Mouse (Mus musculus): ENCODE data around the gene Cygb.
"Not testable (repeated sequence)": the region's sequence is repeated elsewhere in the genome, so short reads cannot be mapped to it uniquely, and the experiment has no call there.

The Cygb gene

DNA sequence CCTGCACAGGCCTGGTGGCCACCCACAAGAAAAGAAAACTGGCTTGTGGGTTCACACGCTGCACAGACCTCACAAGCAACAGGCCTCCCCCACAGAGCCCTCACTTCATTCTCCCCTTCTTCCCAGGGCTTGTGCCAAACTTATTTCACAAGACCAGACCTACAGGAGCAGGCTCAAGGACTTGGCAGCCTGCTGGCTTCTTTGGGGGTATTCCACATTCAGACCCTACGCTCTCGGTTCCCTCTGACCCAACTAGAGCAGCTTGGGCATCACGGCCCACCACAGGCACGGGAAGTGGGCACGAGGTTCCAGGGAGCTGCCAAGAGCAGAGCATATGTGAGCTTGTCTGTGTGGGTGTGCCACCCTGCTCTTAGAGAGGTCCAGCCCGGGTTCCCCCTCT is 36.5 kb downstream of the Cygb start:
- no peak for DNase-seq (ENCODE audit: low read depth, low spot score)

DNA sequence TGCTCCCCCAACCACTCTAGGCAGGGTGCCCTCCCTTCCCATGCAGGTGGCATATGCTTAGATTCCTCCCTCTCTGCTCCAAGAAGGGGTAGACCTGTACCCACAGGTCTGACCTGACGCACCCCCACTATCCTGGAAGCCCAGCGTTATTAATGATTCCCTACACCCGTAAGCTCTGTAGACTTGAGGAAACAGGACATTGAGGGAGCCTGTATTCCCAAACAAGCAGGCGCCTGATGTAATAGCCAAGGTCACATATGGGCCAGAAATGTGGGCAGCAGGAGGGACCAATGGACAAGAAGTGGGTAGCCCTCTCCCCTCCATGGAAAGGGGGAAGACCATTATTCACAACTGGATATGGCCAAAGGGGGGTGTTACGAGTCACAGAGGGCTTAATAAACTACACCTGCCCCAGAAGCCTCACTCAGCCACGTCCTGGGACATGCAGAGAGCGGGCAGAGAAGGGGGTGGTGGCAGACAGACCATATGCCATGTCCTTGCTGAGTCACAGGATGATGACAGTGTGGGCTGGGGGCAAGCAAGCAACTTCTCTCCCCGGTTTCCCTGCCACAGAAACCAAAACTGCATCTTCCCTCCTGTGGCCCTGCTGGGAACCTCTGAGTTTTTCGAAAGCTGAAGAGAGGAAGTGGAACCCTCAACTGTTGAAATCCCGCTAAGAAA is 37.5 kb downstream of the Cygb start:
- no peak for DNase-seq (ENCODE audit: low read depth, low spot score)

DNA sequence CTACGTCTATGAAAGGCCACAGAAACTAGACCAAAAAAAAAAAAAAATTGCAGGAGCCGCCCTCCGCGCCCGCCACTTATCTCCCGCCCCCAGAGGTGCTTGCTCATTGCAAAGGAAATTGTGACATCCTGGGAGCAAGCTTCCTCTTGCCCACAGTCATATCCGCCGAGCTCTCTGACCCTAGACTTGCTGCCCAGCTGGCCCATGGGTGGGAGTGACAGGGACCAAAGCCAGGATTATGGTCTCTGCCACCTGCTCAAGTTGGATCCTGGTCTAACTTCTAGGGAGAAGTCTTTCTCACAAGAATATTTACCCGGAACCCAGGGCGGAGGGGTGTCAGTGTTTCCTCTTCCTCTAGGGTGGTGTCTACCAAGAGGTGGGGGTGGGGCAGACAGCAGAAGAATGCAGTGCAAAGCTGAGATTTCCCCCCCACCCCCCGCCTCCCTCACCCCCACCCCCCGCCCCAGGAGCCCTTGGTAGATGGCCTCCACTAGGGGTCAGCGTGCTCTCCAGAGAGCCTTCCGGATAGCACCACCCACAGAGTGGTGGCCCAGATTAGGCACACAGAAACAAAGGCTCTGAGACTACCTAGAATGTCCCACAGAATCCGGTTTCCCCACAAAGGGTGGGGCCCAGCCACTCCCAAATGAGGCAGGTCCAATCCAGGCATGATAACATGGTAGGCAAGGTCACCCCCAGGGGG is 38.2 kb downstream of the Cygb start:
- DNase-seq (ENCODE audit: low read depth, low spot score), result peak; percentile 37

DNA sequence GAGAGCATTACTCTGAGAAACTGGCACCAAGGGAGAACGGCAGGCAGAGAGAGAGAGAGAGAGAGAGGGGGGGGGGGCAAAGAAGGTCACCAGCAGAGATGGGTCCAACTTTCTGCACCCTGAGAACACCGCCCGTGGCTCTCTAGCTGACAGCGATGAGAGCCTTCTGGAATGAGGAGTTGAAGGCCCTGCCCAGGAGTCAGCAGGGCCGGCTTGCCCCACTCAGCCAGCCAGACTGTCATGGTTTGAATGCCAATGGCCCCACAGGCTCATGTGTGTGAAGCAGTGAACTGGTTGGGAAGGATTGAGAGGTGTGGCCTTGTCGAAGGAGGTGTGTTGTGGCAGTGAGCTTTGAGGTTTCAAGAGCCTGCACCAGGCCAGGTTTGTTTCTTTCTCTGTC is 40.9 kb downstream of the Cygb start:
- DNase-seq (ENCODE audit: low read depth, low spot score), result no peak

DNA sequence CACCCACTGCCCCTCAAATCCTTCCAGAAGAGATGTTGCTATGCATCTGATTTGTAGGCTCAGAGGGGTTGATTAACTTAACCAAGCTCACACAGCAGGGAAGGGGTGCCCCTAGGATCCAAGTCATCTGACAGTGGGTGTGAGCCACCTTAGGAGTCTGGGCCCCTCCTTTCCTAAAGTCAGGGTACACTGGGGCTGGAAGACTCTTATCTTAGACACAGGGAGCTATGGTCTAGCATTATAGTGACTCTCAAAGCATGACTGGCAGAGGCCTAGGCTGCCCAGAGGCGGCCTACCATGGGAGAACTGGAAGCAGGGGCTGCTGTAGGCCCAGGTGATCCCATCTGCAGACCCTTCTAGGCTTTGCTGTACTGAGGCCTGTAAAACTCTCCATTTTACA is 41.6 kb downstream of the Cygb start:
- DNase-seq (ENCODE audit: low read depth, low spot score), result no peak

DNA sequence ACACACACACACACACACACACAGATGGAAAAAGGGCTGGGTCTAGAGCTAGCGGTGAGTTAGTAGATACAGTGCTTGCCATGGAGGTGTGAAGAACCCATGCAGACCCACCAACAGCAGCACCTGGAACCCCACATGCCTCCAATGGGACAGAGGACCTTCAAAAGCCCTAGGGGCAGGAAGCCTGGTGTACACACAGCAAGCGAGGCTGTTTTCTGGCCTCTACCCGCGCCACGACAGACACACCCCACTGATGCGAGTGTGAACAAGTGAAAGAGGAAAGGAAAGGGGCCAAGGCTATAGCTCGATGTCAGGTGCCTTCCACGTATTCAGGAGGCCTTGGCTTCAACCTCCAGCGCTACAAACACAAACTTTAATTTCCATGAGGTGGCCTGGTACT is 42.2 kb downstream of the Cygb start:
- DNase-seq (ENCODE audit: low read depth, low spot score), result no peak

DNA sequence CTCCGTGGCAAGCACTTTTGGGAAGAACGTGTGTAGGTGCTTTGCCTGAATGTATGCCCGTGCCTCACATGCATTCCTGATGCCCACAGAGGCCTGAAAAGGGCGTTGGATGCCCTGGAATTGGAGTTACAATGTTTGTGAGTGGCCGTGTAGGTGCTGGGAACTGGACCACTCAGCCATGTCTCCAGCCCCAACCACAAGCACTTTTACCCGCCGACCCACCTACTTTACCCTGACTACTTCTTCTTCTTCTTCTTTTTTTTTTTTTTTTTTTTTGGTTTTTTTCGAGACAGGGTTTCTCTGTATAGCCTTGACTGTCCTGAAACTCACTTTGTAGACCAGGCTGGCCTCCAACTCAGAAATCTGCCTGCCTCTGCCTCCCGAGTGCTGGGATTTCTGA is 42.9 kb downstream of the Cygb start:
- DNase-seq (ENCODE audit: low read depth, low spot score), result not testable (repeated sequence)

DNA sequence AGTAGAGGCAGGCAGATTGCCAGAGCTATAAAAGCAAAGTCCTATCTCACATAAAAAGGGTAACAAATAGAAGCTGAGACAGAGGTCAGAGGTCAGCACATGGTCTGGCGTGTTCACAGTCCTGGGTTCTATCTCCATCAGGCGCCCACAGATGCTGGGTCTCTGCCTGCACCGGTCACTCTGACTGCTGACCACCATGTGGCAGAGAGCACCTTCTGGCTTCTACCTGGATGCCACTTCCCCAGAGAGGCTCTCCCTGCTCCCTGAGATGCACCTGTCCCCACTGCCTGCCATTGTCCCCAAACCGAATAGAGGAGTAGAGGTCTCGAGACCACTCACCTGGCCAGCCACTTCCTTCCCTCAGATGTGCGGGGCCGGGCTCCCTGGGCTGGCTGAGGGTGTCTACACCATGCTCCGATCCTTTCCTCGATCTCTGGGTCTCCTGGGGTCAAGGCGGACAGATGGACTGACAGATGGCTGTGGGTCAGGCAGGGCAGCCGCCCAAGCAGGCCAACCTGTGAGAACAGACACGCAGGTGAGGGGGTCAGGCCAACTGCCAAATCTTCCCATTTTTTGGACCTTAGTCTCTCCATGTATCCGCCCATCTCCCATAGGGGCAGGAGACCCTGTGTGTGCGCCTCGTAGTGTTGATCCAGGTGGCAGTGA is 44.0 kb downstream of the Cygb start:
- DNase-seq (ENCODE audit: low read depth, low spot score), result no peak

DNA sequence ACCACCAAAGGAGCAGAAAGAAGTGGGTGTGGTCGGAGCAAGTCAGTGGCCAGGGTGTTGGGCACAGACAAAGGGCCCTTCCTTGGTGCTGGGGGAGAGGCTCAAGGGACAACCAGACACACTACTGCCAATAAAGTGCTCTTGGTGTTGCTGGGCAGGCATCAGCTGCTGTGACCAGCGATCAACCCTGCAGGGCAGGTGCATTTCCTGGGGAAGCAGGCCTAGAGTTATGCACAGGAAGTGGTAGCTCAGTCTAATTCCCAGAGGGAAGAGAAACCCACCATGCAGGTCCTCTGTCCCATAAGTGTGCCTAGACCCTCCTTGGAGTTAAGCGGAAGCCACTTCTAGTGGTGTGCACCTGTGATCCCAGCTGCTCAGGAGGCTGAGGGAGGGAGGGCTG is 46.4 kb downstream of the Cygb start:
- DNase-seq (ENCODE audit: low read depth, low spot score), result no peak

DNA sequence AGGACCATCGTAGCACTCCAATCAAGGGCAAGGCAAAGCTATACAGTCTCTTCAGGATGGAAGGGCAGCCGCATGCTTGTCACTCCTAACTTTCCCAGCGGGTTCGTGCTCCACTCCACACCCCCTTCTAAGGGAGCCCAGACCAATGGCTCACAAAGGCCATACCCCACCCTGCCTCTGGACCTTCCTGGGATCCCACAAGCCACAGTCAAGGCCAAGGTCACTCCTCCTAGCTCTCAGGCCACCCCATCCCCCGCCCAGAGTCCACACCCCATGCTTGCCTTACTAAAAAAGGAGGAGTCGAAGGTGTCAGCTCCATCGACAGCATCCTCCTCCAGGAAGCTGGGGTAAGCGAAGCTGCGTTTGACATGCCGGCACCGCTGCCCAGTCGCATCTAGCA is 50.0 kb downstream of the Cygb start:
- DNase-seq (ENCODE audit: low read depth, low spot score), result no peak

DNA sequence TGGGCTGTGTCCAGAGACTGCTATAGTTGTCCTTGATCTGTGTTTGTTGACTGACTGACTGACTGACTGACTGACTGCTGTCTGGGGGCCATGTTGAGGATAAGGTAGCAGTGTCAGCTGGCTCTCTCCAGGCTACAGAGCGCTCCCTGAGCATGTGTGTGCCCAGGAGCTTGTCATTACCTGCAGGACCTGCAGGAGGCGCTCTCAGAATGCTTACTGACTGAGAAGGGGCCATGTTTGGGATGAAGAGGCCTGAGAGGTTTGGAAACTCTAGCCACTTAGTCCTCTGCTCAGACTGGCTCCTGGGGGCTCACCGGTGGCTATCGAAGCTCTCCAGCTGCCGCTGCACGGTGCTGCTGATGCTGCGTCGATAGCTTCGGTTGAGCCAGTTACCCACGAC is 50.8 kb downstream of the Cygb start:
- DNase-seq (ENCODE audit: low read depth, low spot score), result no peak

DNA sequence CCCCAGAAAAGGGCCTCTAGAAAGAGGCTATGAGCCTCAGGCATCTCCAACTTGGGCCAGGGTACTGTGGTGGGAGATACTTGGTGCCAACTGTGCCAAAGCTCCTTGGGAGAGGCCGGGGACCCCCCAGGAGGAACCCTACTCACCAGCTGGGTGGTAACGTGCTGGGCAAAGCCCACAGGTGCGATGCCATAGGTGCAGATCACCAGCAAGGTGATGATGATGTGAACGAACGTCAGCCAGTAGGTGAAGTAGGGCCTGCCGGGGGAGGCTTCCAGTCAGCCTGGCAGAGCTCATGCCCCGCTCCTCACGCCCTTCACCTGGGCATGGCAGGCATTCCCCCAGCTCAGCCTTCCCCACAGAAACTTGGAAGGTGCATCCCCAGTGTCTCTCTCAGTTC is 52.1 kb downstream of the Cygb start:
- DNase-seq (ENCODE audit: low read depth, low spot score), result no peak

DNA sequence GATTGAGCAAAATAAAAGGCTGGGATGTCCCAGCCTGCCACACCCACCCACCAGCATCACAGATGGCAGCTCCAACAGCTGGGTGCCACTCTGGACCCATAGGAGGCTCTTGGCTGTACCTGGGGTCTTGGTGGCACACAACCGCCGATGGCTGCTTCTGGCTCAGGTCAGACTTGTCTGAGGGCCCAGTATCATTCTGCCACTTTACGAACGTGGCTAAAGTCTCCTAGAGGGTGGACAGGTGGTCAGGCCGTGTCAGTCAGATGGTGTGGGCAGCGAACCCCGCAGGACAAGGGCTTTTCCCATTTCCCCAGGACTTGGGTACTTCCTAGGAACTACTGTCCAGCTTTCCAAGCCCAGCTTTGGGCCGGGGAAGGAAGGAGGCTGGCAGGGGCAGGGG is 52.9 kb downstream of the Cygb start:
- no peak for DNase-seq (ENCODE audit: low read depth, low spot score)

DNA sequence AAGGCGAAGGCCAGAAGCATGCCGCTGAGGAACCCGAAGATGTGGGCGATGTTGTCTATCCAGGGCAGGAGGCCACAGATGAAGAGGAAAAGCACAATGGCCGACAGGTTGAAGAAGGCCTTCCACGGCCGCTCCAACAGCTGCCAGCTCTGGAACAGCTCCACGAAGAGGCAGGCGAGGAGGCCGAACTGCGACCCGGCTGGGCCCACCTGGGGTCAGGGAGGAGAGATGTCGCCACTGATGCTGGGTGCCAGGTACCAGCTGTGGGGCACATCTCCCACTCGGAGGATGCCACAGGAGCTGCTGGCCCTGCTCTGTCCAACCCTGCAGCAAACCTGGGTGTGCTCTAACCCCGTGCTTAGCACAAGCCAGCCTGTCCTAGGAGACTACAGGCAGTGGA is 54.9 kb downstream of the Cygb start:
- no peak for DNase-seq (ENCODE audit: low read depth, low spot score)

DNA sequence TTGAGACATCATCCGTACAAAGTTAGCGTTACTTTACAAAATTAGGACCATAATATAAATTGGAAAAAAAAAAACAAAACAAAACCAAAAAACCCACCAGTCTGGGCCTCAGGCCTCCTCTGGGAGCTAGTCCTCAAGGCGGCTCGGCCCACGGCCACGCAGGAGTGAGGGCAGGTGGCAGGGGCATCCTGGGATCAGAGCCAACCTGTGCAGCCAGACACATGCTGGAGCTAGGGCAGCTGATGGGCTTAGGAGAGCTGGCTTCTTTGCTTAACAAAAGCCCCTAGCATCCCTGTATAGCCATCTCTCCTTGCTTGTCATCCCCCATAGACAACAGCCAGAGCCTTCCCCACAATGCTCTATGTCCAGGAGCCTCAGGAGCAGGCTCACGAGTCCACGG is 55.9 kb downstream of the Cygb start:
- no peak for DNase-seq (ENCODE audit: low read depth, low spot score)

DNA sequence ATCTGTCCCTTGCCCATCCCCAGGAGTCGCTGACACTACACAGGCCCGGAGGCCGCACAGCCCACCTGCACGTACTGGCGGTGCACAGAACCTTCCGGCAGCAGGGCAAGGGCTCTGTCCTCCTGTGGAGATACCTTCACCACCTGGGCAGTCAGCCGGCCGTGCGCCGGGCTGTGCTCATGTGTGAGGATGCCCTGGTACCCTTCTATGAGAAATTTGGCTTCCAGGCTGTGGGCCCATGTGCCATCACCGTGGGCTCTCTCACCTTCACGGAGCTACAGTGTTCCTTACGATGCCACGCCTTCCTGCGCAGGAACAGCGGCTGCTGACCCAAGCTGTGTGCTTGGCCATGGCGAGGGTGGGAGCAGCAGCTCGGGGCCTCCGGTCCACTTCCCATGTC is 57.3 kb downstream of the Cygb start:
- no peak for DNase-seq (ENCODE audit: low read depth, low spot score)

All from mesoderm, embryonic 11.5 days (tissue).